In genomic region chr17:31072872-31073271, GRCm38 (mm10) we compare ENCODE assay signal across 10 mouse cellular contexts. TPM values are rescaled to one million over a fixed set of nuclear protein-coding genes. Genes with fewer than 3 reads are reported as not detected.
DNase-seq lines count a peak whose midpoint lies in the region; ATAC-seq and TF ChIP-seq lines count a peak whose summit lies in the region.
"Had no signal": no experiment of that assay in that cellular context is flagged by ENCODE, and none has a peak within 500 bp of the region (broad histone marks: within the 10 kb centered on the region; RNA-seq: fewer than 3 reads in every experiment).

No protein-coding gene starts in this region.

- no peak overlapping the region for H3K9ac ChIP-seq in embryonic facial prominence, embryonic 12.5 days
- H3K9ac ChIP-seq in hindbrain, embryonic 13.5 days: 0 out of 2 replicates have a peak overlapping the region, but pooled peaks have one; percentile 58
- peak overlapping the region; percentile 34; the same call in 1 of the 2 replicates for H3K9ac ChIP-seq in midbrain, embryonic 13.5 days (replicated peaks)

- no peaks in the 10 kb centered on the region for H3K27me3 ChIP-seq in kidney, adult 2 months (replicated peaks; ENCODE audit: control insufficient read depth, insufficient read depth, low read length)
- H3K27me3 ChIP-seq in embryonic facial prominence, embryonic 12.5 days: no peaks in the 10 kb centered on the region
- no peaks in the 10 kb centered on the region for H3K27me3 ChIP-seq in hindbrain, embryonic 13.5 days
- no peaks in the 10 kb centered on the region for H3K27me3 ChIP-seq in midbrain, embryonic 13.5 days

- 0 out of 2 replicates have a peak overlapping the region, but pooled peaks have one; percentile 13 for H3K27ac ChIP-seq in kidney, adult 2 months (ENCODE audit: insufficient read depth, low read depth, low read length)
- peak overlapping the region; percentile 73 for H3K27ac ChIP-seq in embryonic facial prominence, embryonic 12.5 days
- H3K27ac ChIP-seq in hindbrain, embryonic 13.5 days: peak overlapping the region; percentile 90
- H3K27ac ChIP-seq in midbrain, embryonic 13.5 days: peak overlapping the region; percentile 89

- TF ChIP-seq CTCF in kidney, adult 2 months (conservative IDR thresholded peaks at IDR 0.05; ENCODE audit: insufficient read depth, insufficient read length, low read depth, low read length): no peak

- DNase-seq in kidney, adult 2 months: no peak
- DNase-seq in kidney, adult 9 months: no peak
- DNase-seq in left cerebral cortex, postnatal 36 days (ENCODE audit: low spot score in 2 of 2): no peak
- no peak for DNase-seq in gastrocnemius, adult 8-10 months (ENCODE audit: low spot score in 2 of 2)

- WGBS in kidney, adult 2 months: 69% methylated on average over 4 of the region's 4 CpGs
- WGBS in embryonic facial prominence, embryonic 12.5 days: 59% methylated on average over 4 of the region's 4 CpGs
- WGBS in hindbrain, embryonic 13.5 days: 54% methylated on average over 4 of the region's 4 CpGs
- whole genome bisulfite sequencing in midbrain, embryonic 13.5 days: 63% methylated on average over 4 of the region's 4 CpGs

- ATAC-seq in embryonic facial prominence, embryonic 12.5 days (ENCODE audit: insufficient number of reproducible peaks, insufficient read depth, low FRiP score, low TSS enrichment): no peak; the same call in 1 of the 2 replicates
- ATAC-seq in hindbrain, embryonic 13.5 days (ENCODE audit: low FRiP score): peak; percentile 53
- peak; percentile 57 for ATAC-seq in midbrain, embryonic 13.5 days
- no peak for ATAC-seq in frontal cortex, adult (ENCODE audit: low TSS enrichment)

- no peak for TF ChIP-seq POLR2A in kidney, adult 2 months (IDR thresholded peaks at IDR 0.05; ENCODE audit: low read depth, low read length)

- H3K4me2 ChIP-seq in embryonic facial prominence, embryonic 12.5 days (replicated peaks): peak overlapping the region; percentile 46
- peak overlapping the region; percentile 56 for H3K4me2 ChIP-seq in hindbrain, embryonic 13.5 days
- peak overlapping the region; percentile 50 for H3K4me2 ChIP-seq in midbrain, embryonic 13.5 days (replicated peaks)

- no peaks in the 10 kb centered on the region for H3K36me3 ChIP-seq in kidney, adult 2 months (ENCODE audit: control insufficient read depth, insufficient read depth, low read length)
- H3K36me3 ChIP-seq in embryonic facial prominence, embryonic 12.5 days: no peaks in the 10 kb centered on the region
- H3K36me3 ChIP-seq in hindbrain, embryonic 13.5 days: no peaks in the 10 kb centered on the region
- H3K36me3 ChIP-seq in midbrain, embryonic 13.5 days: 0 out of 2 replicates have a peak, but pooled peaks cover 3% of the 10 kb centered on the region

- intact Hi-C loops in left cerebral cortex, postnatal 36 days (cut with DNase I): no loop called here

- H3K4me1 ChIP-seq in kidney, adult 2 months (ENCODE audit: control insufficient read depth, insufficient read depth, low read length): peaks cover 25% of the 10 kb centered on the region
- peaks cover 57% of the 10 kb centered on the region for H3K4me1 ChIP-seq in embryonic facial prominence, embryonic 12.5 days
- H3K4me1 ChIP-seq in hindbrain, embryonic 13.5 days (replicated peaks): peaks cover 75% of the 10 kb centered on the region
- H3K4me1 ChIP-seq in midbrain, embryonic 13.5 days (replicated peaks): peaks cover 68% of the 10 kb centered on the region

- no peaks in the 10 kb centered on the region for H3K9me3 ChIP-seq in embryonic facial prominence, embryonic 12.5 days
- H3K9me3 ChIP-seq in hindbrain, embryonic 13.5 days: no peaks in the 10 kb centered on the region
- no peaks in the 10 kb centered on the region for H3K9me3 ChIP-seq in midbrain, embryonic 13.5 days

- H3K4me3 ChIP-seq in kidney, adult 2 months (ENCODE audit: insufficient read depth, low read depth, low read length): no peak overlapping the region
- peak overlapping the region; percentile 2; the same call in 1 of the 2 replicates for H3K4me3 ChIP-seq in embryonic facial prominence, embryonic 12.5 days
- peak overlapping the region; percentile 30 for H3K4me3 ChIP-seq in hindbrain, embryonic 13.5 days
- H3K4me3 ChIP-seq in midbrain, embryonic 13.5 days (replicated peaks): peak overlapping the region; percentile 26

RNA-seq across cellular contexts. Expression of gene Abcg1, which starts 15.4 kb away (rescaled TPM):
- 7.6 and 8.2 TPM in 2 replicates for polyA plus RNA-seq in kidney, adult 2 months (2012; rRNA removed)
- polyA plus RNA-seq in embryonic facial prominence, embryonic 12.5 days (2016; fragmentation: Nextera tagmentation; extraction: Ambion mirVana): 14.6 and 15.4 TPM in 2 replicates
- polyA plus RNA-seq in hindbrain, embryonic 13.5 days (2015; fragmentation: Nextera tagmentation; extraction: Ambion mirVana): 19.3 and 21.5 TPM in 2 replicates
- polyA plus RNA-seq in midbrain, embryonic 13.5 days (2015; fragmentation: Nextera tagmentation; extraction: Ambion mirVana): 21.8 and 24.4 TPM in 2 replicates
- 10 to 100 TPM; 65.5 to 77.2 TPM for total RNA-seq in left cerebral cortex, postnatal 36 days (2021)
- total RNA-seq in gastrocnemius, adult 8-10 months (2022): 1 to 10 TPM; 1.2 to 1.8 (median 1.5) TPM

RNA-seq across cellular contexts. Expression of gene Tff3, which starts 56.6 kb away (rescaled TPM):
- polyA plus RNA-seq in kidney, adult 2 months (2012; rRNA removed): not detected in 2 replicates
- not detected in 2 replicates for polyA plus RNA-seq in embryonic facial prominence, embryonic 12.5 days (2016; fragmentation: Nextera tagmentation; extraction: Ambion mirVana)
- polyA plus RNA-seq in hindbrain, embryonic 13.5 days (2015; fragmentation: Nextera tagmentation; extraction: Ambion mirVana): 3.5 and 3.9 TPM in 2 replicates
- 0.97 and 2.0 TPM in 2 replicates for polyA plus RNA-seq in midbrain, embryonic 13.5 days (2015; fragmentation: Nextera tagmentation; extraction: Ambion mirVana)
- not detected for total RNA-seq in left cerebral cortex, postnatal 36 days (2021)
- total RNA-seq in gastrocnemius, adult 8-10 months (2022): not detected
- total RNA-seq: ES-E14; layer of hippocampus, adult 8-10 months had no signal

Comparison
In these comparisons a context has a peak if more than half of its experiments do, and no peak if none do; other contexts are left out.
1. H3K27ac ChIP-seq: peak in every context shown above with its lines; median percentile 90 in hindbrain, embryonic 13.5 days; 89 in midbrain, embryonic 13.5 days; 73 in embryonic facial prominence, embryonic 12.5 days; 13 in kidney, adult 2 months.
2. ATAC-seq: peak in hindbrain, embryonic 13.5 days (single experiment) and midbrain, embryonic 13.5 days (single experiment); none in embryonic facial prominence, embryonic 12.5 days (single experiment) and frontal cortex, adult (single experiment).
3. Peak in every context shown above with its lines, with median percentiles within 50 percentile points of each other: H3K4me2 ChIP-seq.